Mouse (Mus musculus): ENCODE data around the gene Csrnp2.
A peak's percentile ranks its signal among the peaks of the same experiment; 100 is the strongest.

DNA sequence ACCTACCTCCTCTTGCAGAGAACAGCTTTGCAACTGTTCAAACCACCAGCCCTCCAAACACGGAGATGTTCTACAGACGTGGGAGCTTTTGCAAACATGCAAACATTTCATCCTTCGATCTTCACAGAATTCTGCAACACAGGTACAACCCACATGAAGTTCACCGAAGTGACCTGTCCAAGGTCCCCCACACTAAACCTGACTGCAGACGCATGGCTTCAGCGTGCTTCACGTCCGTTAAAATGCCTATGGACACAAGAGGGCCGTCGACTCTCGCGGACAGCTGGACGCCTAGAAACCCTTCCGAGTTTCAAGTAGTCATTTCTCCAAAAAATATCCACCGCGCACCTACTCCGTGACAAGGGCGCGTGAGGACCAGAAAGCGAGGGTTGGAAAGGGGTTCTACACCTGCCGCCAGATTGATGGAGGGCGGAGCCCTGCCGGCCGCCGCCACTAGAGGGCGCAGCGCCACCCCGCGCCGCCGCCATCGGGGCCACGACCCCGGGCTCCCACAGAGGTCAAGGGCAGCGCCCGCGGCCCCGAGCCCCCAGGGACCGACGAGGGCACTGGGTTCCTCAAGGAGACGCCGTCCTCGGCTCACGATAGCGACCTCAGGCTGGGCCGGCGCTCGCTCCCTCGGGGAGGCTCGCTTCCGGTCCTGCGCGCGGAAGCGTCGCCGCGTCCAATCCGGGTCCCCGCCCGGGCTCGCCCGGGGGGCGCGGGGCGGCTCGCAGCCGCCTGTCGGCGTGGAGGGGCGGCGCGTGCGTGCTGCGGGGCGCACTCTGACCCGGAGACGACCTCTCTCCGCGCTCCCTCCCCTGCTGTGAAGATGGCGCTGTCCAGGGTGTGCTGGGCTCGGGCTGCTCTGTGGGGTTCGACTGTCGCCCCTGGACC, 26.7 kb downstream of the Csrnp2 start, which contains the start of gene Letmd1:
- TF ChIP-seq POLR2A (IDR thresholded peaks at IDR 0.05; ENCODE audit: low read depth, low read length) (peak; percentile 74), CTCF (IDR thresholded peaks at IDR 0.05; ENCODE audit: borderline replicate concordance, insufficient read depth, low read length) (peak; percentile 38; the same call in 1 of the 2 replicates)

All from embryonic fibroblast, embryonic 13.5 days (primary cell).